Mouse (Mus musculus): Measurements from ENCODE around the gene Ist1. TPM values are rescaled to one million over a fixed set of nuclear protein-coding genes. Genes with fewer than 3 reads are reported as not detected.
A peak's percentile ranks its signal among the peaks of the same experiment; 100 is the strongest.

The Ist1 gene
- polyA plus RNA-seq (2014; fragmentation: Nextera tagmentation; extraction: Ambion mirVana), result 200 and 206 TPM in 2 replicates

GRCm38 (mm10) chr8:109693146-109693900 is at the start of gene Ist1:
Gene Ist1, minus strand, starts transcription at chr8:109693260.
- no peaks in the 10 kb centered on the region for H3K9me3 ChIP-seq (ENCODE audit: control insufficient read depth, low read length)
- H3K9ac ChIP-seq (ENCODE audit: low read length), result peak within 1 kb of the TSS; percentile 91
- under 1% methylated on average over 57 of the region's 57 CpGs for WGBS
- ATAC-seq (ENCODE audit: insufficient read depth, low FRiP score, low TSS enrichment) (peak; percentile 98), DNase-seq (ENCODE audit: low spot score) (peak; percentile 99)
- peaks cover 19% of the 10 kb centered on the region for H3K4me1 ChIP-seq (ENCODE audit: control insufficient read depth, insufficient read depth, low read length)
- H3K27ac ChIP-seq (ENCODE audit: low read depth, low read length), result peak within 1 kb of the TSS; percentile 73
- peak within 1 kb of the TSS; percentile 99 for H3K4me3 ChIP-seq (ENCODE audit: low read depth, low read length)
- H3K27me3 ChIP-seq (ENCODE audit: control insufficient read depth, insufficient read depth, low read length), result no peaks in the 10 kb centered on the region
- H3K36me3 ChIP-seq (ENCODE audit: control insufficient read depth, insufficient read depth, low read length), result no peaks in the 10 kb centered on the region
- H3K4me2 ChIP-seq (ENCODE audit: low read depth), result peak within 1 kb of the TSS; percentile 83

GRCm38 (mm10) chr8:109738049-109738380 is 45.0 kb upstream of the Ist1 start:
- H3K27ac ChIP-seq (ENCODE audit: low read depth, low read length), result no peak overlapping the region
- H3K9ac ChIP-seq (ENCODE audit: low read length), result no peak overlapping the region
- H3K36me3 ChIP-seq (ENCODE audit: control insufficient read depth, insufficient read depth, low read length), result 0 out of 2 replicates have a peak, but pooled peaks cover 3% of the 10 kb centered on the region
- no peaks in the 10 kb centered on the region for H3K27me3 ChIP-seq (ENCODE audit: control insufficient read depth, insufficient read depth, low read length)
- no peaks in the 10 kb centered on the region for H3K9me3 ChIP-seq (ENCODE audit: control insufficient read depth, low read length)
- DNase-seq (ENCODE audit: low spot score) (no peak), ATAC-seq (ENCODE audit: insufficient read depth, low FRiP score, low TSS enrichment) (no peak)
- WGBS, result 97% methylated on average over 1 of the region's 1 CpGs
- peaks cover 8% of the 10 kb centered on the region; the same call in 1 of the 2 replicates for H3K4me1 ChIP-seq (ENCODE audit: control insufficient read depth, insufficient read depth, low read length)
- H3K4me3 ChIP-seq (ENCODE audit: low read depth, low read length), result peak overlapping the region; percentile 99; the same call in 1 of the 2 replicates
- H3K4me2 ChIP-seq (ENCODE audit: low read depth), result no peak overlapping the region

- ATAC-seq (ENCODE audit: insufficient read depth, low FRiP score, low TSS enrichment) (peak; percentile 87), DNase-seq (ENCODE audit: low spot score) (peak; percentile 91)
- Histone ChIP-seq H3K4me2 (ENCODE audit: low read depth) (peak within 1 kb of the TSS; percentile 91), H3K4me3 (ENCODE audit: low read depth, low read length) (peak within 1 kb of the TSS; percentile 99), H3K27me3 (ENCODE audit: control insufficient read depth, insufficient read depth, low read length) (no peaks in the 10 kb centered on the region), H3K9me3 (ENCODE audit: control insufficient read depth, low read length) (no peaks in the 10 kb centered on the region), H3K27ac (ENCODE audit: low read depth, low read length) (peak within 1 kb of the TSS; percentile 53), H3K4me1 (ENCODE audit: control insufficient read depth, insufficient read depth, low read length) (peaks cover 8% of the 10 kb centered on the region; the same call in 1 of the 2 replicates), H3K9ac (ENCODE audit: low read length) (peak within 1 kb of the TSS; percentile 97), H3K36me3 (ENCODE audit: control insufficient read depth, insufficient read depth, low read length) (0 out of 2 replicates have a peak, but pooled peaks cover 3% of the 10 kb centered on the region)
- WGBS, result under 1% methylated on average over 54 of the region's 59 CpGs
These were observed 44.4 kb upstream of the Ist1 start, which contains the start of gene Atxn1l for GRCm38 (mm10) chr8:109737237-109738048. Gene Atxn1l, minus strand, starts transcription at chr8:109737739.

- H3K9ac ChIP-seq (ENCODE audit: low read length), result peak overlapping the region; percentile 97
- H3K27ac ChIP-seq (ENCODE audit: low read depth, low read length), result no peak overlapping the region
- ATAC-seq (ENCODE audit: insufficient read depth, low FRiP score, low TSS enrichment) (no peak), DNase-seq (ENCODE audit: low spot score) (no peak)
- 11% methylated on average over 8 of the region's 8 CpGs for WGBS
- H3K36me3 ChIP-seq (ENCODE audit: control insufficient read depth, insufficient read depth, low read length), result peaks cover 3% of the 10 kb centered on the region; the same call in 1 of the 2 replicates
- H3K4me1 ChIP-seq (ENCODE audit: control insufficient read depth, insufficient read depth, low read length), result peaks cover 8% of the 10 kb centered on the region; the same call in 1 of the 2 replicates
- peak overlapping the region; percentile 99 for H3K4me3 ChIP-seq (ENCODE audit: low read depth, low read length)
- H3K27me3 ChIP-seq (ENCODE audit: control insufficient read depth, insufficient read depth, low read length), result no peaks in the 10 kb centered on the region
- peak overlapping the region; percentile 91 for H3K4me2 ChIP-seq (ENCODE audit: low read depth)
- H3K9me3 ChIP-seq (ENCODE audit: control insufficient read depth, low read length), result no peaks in the 10 kb centered on the region
These were observed 43.8 kb upstream of the Ist1 start for GRCm38 (mm10) chr8:109736819-109737218.

- WGBS, result 87% methylated on average over 3 of the region's 3 CpGs
- H3K4me2 ChIP-seq (ENCODE audit: low read depth), result no peak overlapping the region
These were observed 41.0 kb upstream of the Ist1 start for GRCm38 (mm10) chr8:109734018-109734417.

GRCm38 (mm10) chr8:109731012-109731411 is 38.0 kb upstream of the Ist1 start:
- Histone ChIP-seq H3K4me1 (ENCODE audit: control insufficient read depth, insufficient read depth, low read length) (no peaks in the 10 kb centered on the region), H3K9ac (ENCODE audit: low read length) (no peak overlapping the region), H3K4me2 (ENCODE audit: low read depth) (no peak overlapping the region), H3K4me3 (ENCODE audit: low read depth, low read length) (no peak overlapping the region), H3K27me3 (ENCODE audit: control insufficient read depth, insufficient read depth, low read length) (no peaks in the 10 kb centered on the region), H3K9me3 (ENCODE audit: control insufficient read depth, low read length) (no peaks in the 10 kb centered on the region), H3K36me3 (ENCODE audit: control insufficient read depth, insufficient read depth, low read length) (peaks cover 5% of the 10 kb centered on the region; the same call in 1 of the 2 replicates), H3K27ac (ENCODE audit: low read depth, low read length) (no peak overlapping the region)
- 76% methylated on average over 3 of the region's 3 CpGs for WGBS
- no peak for DNase-seq (ENCODE audit: low spot score)
- no peak for ATAC-seq (ENCODE audit: insufficient read depth, low FRiP score, low TSS enrichment)

More at GRCm38 (mm10) chr8:109734018-109734417, 41.0 kb upstream of the Ist1 start:
- no peaks in the 10 kb centered on the region for H3K27me3 ChIP-seq (ENCODE audit: control insufficient read depth, insufficient read depth, low read length)
- DNase-seq (ENCODE audit: low spot score) (no peak), ATAC-seq (ENCODE audit: insufficient read depth, low FRiP score, low TSS enrichment) (no peak)
- no peak overlapping the region for H3K27ac ChIP-seq (ENCODE audit: low read depth, low read length)
- no peaks in the 10 kb centered on the region for H3K9me3 ChIP-seq (ENCODE audit: control insufficient read depth, low read length)
- H3K9ac ChIP-seq (ENCODE audit: low read length), result no peak overlapping the region
- H3K4me3 ChIP-seq (ENCODE audit: low read depth, low read length), result no peak overlapping the region
- H3K36me3 ChIP-seq (ENCODE audit: control insufficient read depth, insufficient read depth, low read length), result peaks cover 5% of the 10 kb centered on the region; the same call in 1 of the 2 replicates
- peaks cover 8% of the 10 kb centered on the region; the same call in 1 of the 2 replicates for H3K4me1 ChIP-seq (ENCODE audit: control insufficient read depth, insufficient read depth, low read length)

GRCm38 (mm10) chr8:109725106-109725505 is 32.0 kb upstream of the Ist1 start:
- DNase-seq (ENCODE audit: low spot score), result no peak
- H3K27me3 ChIP-seq (ENCODE audit: control insufficient read depth, insufficient read depth, low read length), result no peaks in the 10 kb centered on the region
- no peaks in the 10 kb centered on the region for H3K4me1 ChIP-seq (ENCODE audit: control insufficient read depth, insufficient read depth, low read length)
- peaks cover 24% of the 10 kb centered on the region for H3K36me3 ChIP-seq (ENCODE audit: control insufficient read depth, insufficient read depth, low read length)
- H3K4me2 ChIP-seq (ENCODE audit: low read depth), result no peak overlapping the region
- no peak for ATAC-seq (ENCODE audit: insufficient read depth, low FRiP score, low TSS enrichment)
- H3K9me3 ChIP-seq (ENCODE audit: control insufficient read depth, low read length), result no peaks in the 10 kb centered on the region
- no peak overlapping the region for H3K4me3 ChIP-seq (ENCODE audit: low read depth, low read length)
- H3K27ac ChIP-seq (ENCODE audit: low read depth, low read length), result no peak overlapping the region
- no peak overlapping the region for H3K9ac ChIP-seq (ENCODE audit: low read length)
- 87% methylated on average over 3 of the region's 3 CpGs for WGBS

GRCm38 (mm10) chr8:109714961-109715360 is 21.9 kb upstream of the Ist1 start:
- H3K36me3 ChIP-seq (ENCODE audit: control insufficient read depth, insufficient read depth, low read length), result peaks cover 21% of the 10 kb centered on the region

More at GRCm38 (mm10) chr8:109714961-109715360, 21.9 kb upstream of the Ist1 start:
- Histone ChIP-seq H3K4me1 (ENCODE audit: control insufficient read depth, insufficient read depth, low read length) (no peaks in the 10 kb centered on the region), H3K27me3 (ENCODE audit: control insufficient read depth, insufficient read depth, low read length) (no peaks in the 10 kb centered on the region), H3K9ac (ENCODE audit: low read length) (no peak overlapping the region), H3K4me3 (ENCODE audit: low read depth, low read length) (no peak overlapping the region), H3K9me3 (ENCODE audit: control insufficient read depth, low read length) (no peaks in the 10 kb centered on the region), H3K4me2 (ENCODE audit: low read depth) (no peak overlapping the region), H3K27ac (ENCODE audit: low read depth, low read length) (no peak overlapping the region)
- DNase-seq (ENCODE audit: low spot score) (no peak), ATAC-seq (ENCODE audit: insufficient read depth, low FRiP score, low TSS enrichment) (no peak)
- WGBS, result 93% methylated on average over 5 of the region's 5 CpGs

Measured in neural tube, embryonic 11.5 days (tissue).